ENCODE assay signal across 24 mouse cellular contexts in genomic region chr8:37019571-37019970, GRCm38 (mm10). TPM values are rescaled to one million over a fixed set of nuclear protein-coding genes. Genes with fewer than 3 reads are reported as not detected.
DNase-seq lines count a peak whose midpoint lies in the region; ATAC-seq and TF ChIP-seq lines count a peak whose summit lies in the region.
"Had no signal": no experiment of that assay in that cellular context is flagged by ENCODE, and none has a peak within 500 bp of the region (broad histone marks: within the 10 kb centered on the region; RNA-seq: fewer than 3 reads in every experiment).

No protein-coding gene starts in this region.

- intact Hi-C loops in gastrocnemius, adult 2 months (cut with DNase I), result no loop called here
- intact Hi-C loops in gastrocnemius, postnatal 14 days (cut with DNase I; ENCODE audit: low total_unique reads), result no loop called here

- TF ChIP-seq POLR2A in kidney, adult 2 months (IDR thresholded peaks at IDR 0.05; ENCODE audit: low read depth, low read length), result no peak

- 44% methylated on average over 2 of the region's 2 CpGs for WGBS in kidney, embryonic 15.5 days
- 53% methylated on average over 2 of the region's 2 CpGs for WGBS in kidney, adult 2 months
- 31% methylated on average over 2 of the region's 2 CpGs for WGBS in lung, embryonic 15.5 days

- no peaks in the 10 kb centered on the region for H3K36me3 ChIP-seq in kidney, embryonic 15.5 days
- H3K36me3 ChIP-seq in kidney, adult 2 months (ENCODE audit: control insufficient read depth, insufficient read depth, low read length), result no peaks in the 10 kb centered on the region
- no peaks in the 10 kb centered on the region for H3K36me3 ChIP-seq in lung, embryonic 15.5 days
- H3K36me3 ChIP-seq: embryonic facial prominence, embryonic 13.5 days; forebrain, embryonic 12.5 days; heart, embryonic 10.5 days; heart, embryonic 15.5 days; hindbrain, embryonic 13.5 days; intestine, embryonic 15.5 days had no signal

- H3K9ac ChIP-seq in kidney, embryonic 15.5 days, result no peak overlapping the region
- no peak overlapping the region for H3K9ac ChIP-seq in lung, embryonic 15.5 days
- H3K9ac ChIP-seq: embryonic facial prominence, embryonic 13.5 days; forebrain, embryonic 12.5 days; forebrain, postnatal 0 days; heart, embryonic 15.5 days; hindbrain, embryonic 13.5 days; intestine, embryonic 15.5 days had no signal

- H3K4me1 ChIP-seq in kidney, embryonic 15.5 days, result no peaks in the 10 kb centered on the region
- H3K4me1 ChIP-seq in kidney, adult 2 months (ENCODE audit: control insufficient read depth, insufficient read depth, low read length), result no peaks in the 10 kb centered on the region
- H3K4me1 ChIP-seq in lung, embryonic 15.5 days, result no peaks in the 10 kb centered on the region
- H3K4me1 ChIP-seq: embryonic facial prominence, embryonic 13.5 days; forebrain, embryonic 12.5 days; heart, embryonic 10.5 days; heart, embryonic 15.5 days; hindbrain, embryonic 13.5 days; intestine, embryonic 15.5 days had no signal

- no peak overlapping the region for H3K4me2 ChIP-seq in kidney, embryonic 15.5 days
- H3K4me2 ChIP-seq in lung, embryonic 15.5 days, result no peak overlapping the region
- H3K4me2 ChIP-seq: embryonic facial prominence, embryonic 13.5 days; forebrain, embryonic 12.5 days; heart, embryonic 15.5 days; hindbrain, embryonic 13.5 days; intestine, embryonic 15.5 days had no signal

- H3K27me3 ChIP-seq in kidney, embryonic 15.5 days, result no peaks in the 10 kb centered on the region
- H3K27me3 ChIP-seq in kidney, adult 2 months (replicated peaks; ENCODE audit: control insufficient read depth, insufficient read depth, low read length), result no peaks in the 10 kb centered on the region
- H3K27me3 ChIP-seq in lung, embryonic 15.5 days, result no peaks in the 10 kb centered on the region
- H3K27me3 ChIP-seq: CH12.LX; embryonic facial prominence, embryonic 13.5 days; forebrain, embryonic 12.5 days; heart, embryonic 15.5 days; hindbrain, embryonic 13.5 days; intestine, embryonic 15.5 days had no signal

- no peaks in the 10 kb centered on the region for H3K9me3 ChIP-seq in kidney, embryonic 15.5 days (replicated peaks)
- H3K9me3 ChIP-seq in lung, embryonic 15.5 days, result no peaks in the 10 kb centered on the region
- H3K9me3 ChIP-seq: embryonic facial prominence, embryonic 13.5 days; forebrain, embryonic 12.5 days; heart, embryonic 10.5 days; heart, embryonic 15.5 days; hindbrain, embryonic 13.5 days; intestine, embryonic 15.5 days had no signal

- ATAC-seq in kidney, embryonic 15.5 days (replicated peaks; ENCODE audit: low FRiP score), result peak; percentile 79; the same call in 1 of the 2 replicates
- no peak for ATAC-seq in lung, embryonic 15.5 days (ENCODE audit: borderline replicate concordance, extremely low read depth, low FRiP score, low TSS enrichment)
- ATAC-seq: activated CD4-positive, CD25-positive, alpha-beta regulatory T cell, adult 4 months; forebrain, postnatal 0 days; intestine, embryonic 15.5 days; Patski had no signal

- DNase-seq in gastrocnemius, adult 2 months, result peak; percentile 27
- DNase-seq in gastrocnemius, postnatal 14 days, result no peak
- no peak for DNase-seq in kidney, adult 2 months
- DNase-seq in lung, postnatal 14 days, result no peak
- peak; percentile 12 for DNase-seq in mesoderm, embryonic 11.5 days (ENCODE audit: low read depth, low spot score)
- no peak for DNase-seq in ovary, adult 18-20 months (ENCODE audit: low spot score)
- DNase-seq: adrenal gland, postnatal 14 days; cerebellum, adult 11-12 months; cerebellum, adult 9-11 months; cerebellum, postnatal 36 days; forebrain, postnatal 0 days; heart, adult 18-20 months; heart, postnatal 14 days had no signal

- H3K4me3 ChIP-seq in gastrocnemius, adult 2 months, result no peak overlapping the region
- H3K4me3 ChIP-seq in kidney, embryonic 15.5 days (replicated peaks), result no peak overlapping the region
- no peak overlapping the region for H3K4me3 ChIP-seq in kidney, adult 2 months (ENCODE audit: insufficient read depth, low read depth, low read length)
- H3K4me3 ChIP-seq in lung, embryonic 15.5 days, result no peak overlapping the region
- H3K4me3 ChIP-seq: embryonic facial prominence, embryonic 13.5 days; forebrain, embryonic 12.5 days; heart, embryonic 10.5 days; heart, embryonic 15.5 days; hindbrain, embryonic 13.5 days; intestine, embryonic 15.5 days had no signal

- no peak for TF ChIP-seq CTCF in gastrocnemius, adult 2 months (IDR thresholded peaks at IDR 0.05)
- TF ChIP-seq CTCF in kidney, adult 2 months (conservative IDR thresholded peaks at IDR 0.05; ENCODE audit: insufficient read depth, insufficient read length, low read depth, low read length), result no peak

- H3K27ac ChIP-seq in gastrocnemius, adult 2 months, result peak overlapping the region; percentile 44; the same call in 1 of the 2 replicates
- H3K27ac ChIP-seq in kidney, embryonic 15.5 days, result peak overlapping the region; percentile 27; the same call in 1 of the 2 replicates
- no peak overlapping the region for H3K27ac ChIP-seq in kidney, adult 2 months (ENCODE audit: insufficient read depth, low read depth, low read length)
- H3K27ac ChIP-seq in lung, embryonic 15.5 days, result 0 out of 2 replicates have a peak overlapping the region, but pooled peaks have one; percentile 10
- H3K27ac ChIP-seq: embryonic facial prominence, embryonic 13.5 days; forebrain, embryonic 12.5 days; heart, embryonic 10.5 days; heart, embryonic 15.5 days; hindbrain, embryonic 13.5 days; intestine, embryonic 15.5 days had no signal

RNA-seq across cellular contexts. Expression of gene AI429214, which starts 26.2 kb away (rescaled TPM):
- under 1 TPM; 0.28 TPM for total RNA-seq in gastrocnemius, adult 2 months (2021)
- total RNA-seq in gastrocnemius, postnatal 14 days (2021), result under 1 TPM; 0.35 to 0.49 TPM
- 0.14 and 0.31 TPM in 2 replicates for polyA plus RNA-seq in kidney, embryonic 15.5 days (2015; fragmentation: Nextera tagmentation; extraction: Ambion mirVana)
- polyA plus RNA-seq in kidney, adult 2 months (2012; rRNA removed), result 1.2 and 1.4 TPM in 2 replicates
- 0.29 and 0.30 TPM in 2 replicates for polyA plus RNA-seq in lung, embryonic 15.5 days (2015; fragmentation: Nextera tagmentation; extraction: Ambion mirVana)
- total RNA-seq: CH12.LX had no signal

Comparison
In these comparisons a context has a peak if more than half of its experiments do, and no peak if none do; other contexts are left out.
1. DNase-seq: peak in gastrocnemius, adult 2 months (single experiment) and mesoderm, embryonic 11.5 days (single experiment); none in gastrocnemius, postnatal 14 days (single experiment), kidney, adult 2 months (single experiment), lung, postnatal 14 days (single experiment) and ovary, adult 18-20 months (single experiment).